Mouse (Mus musculus) liver, embryonic 18 days (tissue): ENCODE measurements around the gene Rhox8. TPM values are rescaled to one million over a fixed set of nuclear protein-coding genes. Genes with fewer than 3 reads are reported as not detected.

Experiments used
- polyA plus RNA-seq: library from polyadenylated mRNA; depleted of rRNA; stranded (reverse); fragments of >200 nt; gene quantifications from 2 replicates; pipeline ENCODE4 v1.2.3, GENCODE M21; 2012; rRNA removed

Gene Rhox8
- polyA plus RNA-seq: not detected in 2 replicates

GRCm38 (mm10) chrX:37878844-37879243 lies at the start of gene Rhox8:
TSS of gene Rhox8 (minus strand) at chrX:37878944.

GRCm38 (mm10) chrX:37901670-37902069 lies 22.9 kb upstream of the Rhox8 start, which contains the start of gene Rhox9:
TSS of gene Rhox9 (minus strand) at chrX:37901770.

GRCm38 (mm10) chrX:37897132-37897531 lies 18.4 kb upstream of the Rhox8 start, which contains the start of gene Rhox7b:
TSS of gene Rhox7b (minus strand) at chrX:37897232.

GRCm38 (mm10) chrX:37831386-37831785 lies 47.4 kb downstream of the Rhox8 start, which contains the start of gene Rhox7a:
TSS of gene Rhox7a (plus strand) at chrX:37831686.

GRCm38 (mm10) chrX:37826610-37827009 lies 52.1 kb downstream of the Rhox8 start, which contains the start of gene Rhox6:
TSS of gene Rhox6 (plus strand) at chrX:37826910.

Other genes with a start within 250 kb of the Rhox8 start
- gene Rhox2g, start 235.5 kb downstream of the Rhox8 start, polyA plus RNA-seq: not detected in 2 replicates
- gene Rhox4g, start 227.6 kb downstream of the Rhox8 start, polyA plus RNA-seq: not detected in 2 replicates
- gene Rhox3h, start 210.2 kb downstream of the Rhox8 start, polyA plus RNA-seq: not detected in 2 replicates
- not detected in 2 replicates for gene Rhox2h, start 205.7 kb downstream of the Rhox8 start, polyA plus RNA-seq
- 0.70 and 1.0 TPM in 2 replicates for gene Rhox5, start 74.1 kb downstream of the Rhox8 start, polyA plus RNA-seq
- 0.03 TPM in 1 of 2 replicates, not detected in the other for gene Rhox6, start 52.0 kb downstream of the Rhox8 start, polyA plus RNA-seq
- gene Rhox7a, start 47.3 kb downstream of the Rhox8 start, polyA plus RNA-seq: not detected in 2 replicates
- gene Rhox7b, start 18.3 kb upstream of the Rhox8 start, polyA plus RNA-seq: not detected in 2 replicates
- gene Rhox9, start 22.8 kb upstream of the Rhox8 start, polyA plus RNA-seq: not detected in 2 replicates
- not detected in 2 replicates for gene Btg1-ps1, start 139.9 kb upstream of the Rhox8 start, polyA plus RNA-seq
- gene Btg1-ps2, start 164.2 kb upstream of the Rhox8 start, polyA plus RNA-seq: not detected in 2 replicates
- gene Rhox10, start 187.5 kb upstream of the Rhox8 start, polyA plus RNA-seq: not detected in 2 replicates
- not detected in 2 replicates for gene Rhox11, start 206.2 kb upstream of the Rhox8 start, polyA plus RNA-seq
- gene Rhox12, start 232.0 kb upstream of the Rhox8 start, polyA plus RNA-seq: not detected in 2 replicates
- gene Rhox13, start 242.3 kb upstream of the Rhox8 start, polyA plus RNA-seq: not detected in 2 replicates